Mouse (Mus musculus): ENCODE results near the gene Pias4. TPM values are rescaled to one million over a fixed set of nuclear protein-coding genes. Genes with fewer than 3 reads are reported as not detected.
"Not testable (repeated sequence)": the region's sequence is repeated elsewhere in the genome, so short reads cannot be mapped to it uniquely, and the experiment has no call there.

Pias4 gene
- polyA plus RNA-seq, 1 experiment from 2014 or later, result 72.2 TPM

DNA sequence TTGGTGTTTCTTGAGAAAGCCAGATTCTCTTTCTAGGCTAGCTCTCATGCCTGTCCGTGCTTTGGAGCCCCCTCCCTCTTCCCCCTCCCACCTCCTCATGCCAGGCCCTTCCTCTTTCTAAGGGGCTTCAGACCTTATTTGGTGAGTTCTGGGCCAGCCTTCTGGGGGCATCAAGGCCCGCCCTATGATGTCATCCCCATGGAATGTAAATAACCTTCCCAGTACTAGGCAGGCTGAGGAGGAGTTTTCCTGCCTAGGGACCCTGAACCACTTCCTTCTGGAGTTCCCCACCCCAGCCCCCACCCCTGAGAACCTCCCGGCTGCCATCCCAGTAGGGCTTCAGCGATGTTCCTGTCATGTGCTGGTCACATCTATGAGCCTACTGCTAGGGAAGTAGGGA is 17.0 kb upstream of the Pias4 start:
- no peak for DNase-seq (ENCODE audit: low spot score)
- H3K9me3 ChIP-seq, result no peaks in the 10 kb centered on the region

DNA sequence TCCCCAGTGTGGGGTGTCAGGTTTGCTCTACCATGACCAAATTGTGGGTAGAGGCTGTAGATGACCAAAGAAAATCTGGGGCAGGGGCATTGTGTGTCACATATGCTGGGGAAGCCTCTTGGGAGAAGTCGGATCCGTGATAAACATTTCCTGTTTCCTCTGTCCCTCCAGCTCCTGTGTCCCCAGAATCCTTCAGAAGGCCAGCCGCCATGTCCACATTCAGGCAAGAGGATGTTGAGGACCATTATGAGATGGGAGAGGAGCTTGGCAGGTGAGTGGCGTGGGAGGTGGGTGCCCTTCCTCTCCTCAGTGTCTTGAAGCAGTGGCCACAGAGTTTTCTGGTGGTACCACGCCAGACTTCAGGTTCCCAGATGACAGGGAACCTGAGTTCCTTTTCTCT is 16.1 kb upstream of the Pias4 start, which contains the start of gene 4930442H23Rik:
Gene 4930442H23Rik (minus strand): TSS at position 45 of the 400 bp plus-strand sequence.
- Histone ChIP-seq H3K36me3 (peaks cover 85% of the 10 kb centered on the region), H3K27ac (peak within 1 kb of the TSS; percentile 91), H3K4me3 (peak within 1 kb of the TSS; percentile 84), H3K4me1 (replicated peaks) (peaks cover 40% of the 10 kb centered on the region), H3K9me3 (no peaks in the 10 kb centered on the region), H3K27me3 (ENCODE audit: insufficient read depth, poor library complexity, severe bottlenecking) (no peaks in the 10 kb centered on the region)
- DNase-seq (ENCODE audit: low spot score), result no peak
- 90% methylated on average over 5 of the region's 5 CpGs for WGBS

More for the DNA sequence above, 17.0 kb upstream of the Pias4 start:
- 66% methylated on average over 4 of the region's 4 CpGs for WGBS
- Histone ChIP-seq H3K27ac (0 out of 2 replicates have a peak overlapping the region, but pooled peaks have one; percentile 29), H3K36me3 (peaks cover 82% of the 10 kb centered on the region), H3K27me3 (ENCODE audit: insufficient read depth, poor library complexity, severe bottlenecking) (no peaks in the 10 kb centered on the region), H3K4me1 (replicated peaks) (peaks cover 32% of the 10 kb centered on the region), H3K4me3 (peak overlapping the region; percentile 11; the same call in 1 of the 2 replicates)

DNA sequence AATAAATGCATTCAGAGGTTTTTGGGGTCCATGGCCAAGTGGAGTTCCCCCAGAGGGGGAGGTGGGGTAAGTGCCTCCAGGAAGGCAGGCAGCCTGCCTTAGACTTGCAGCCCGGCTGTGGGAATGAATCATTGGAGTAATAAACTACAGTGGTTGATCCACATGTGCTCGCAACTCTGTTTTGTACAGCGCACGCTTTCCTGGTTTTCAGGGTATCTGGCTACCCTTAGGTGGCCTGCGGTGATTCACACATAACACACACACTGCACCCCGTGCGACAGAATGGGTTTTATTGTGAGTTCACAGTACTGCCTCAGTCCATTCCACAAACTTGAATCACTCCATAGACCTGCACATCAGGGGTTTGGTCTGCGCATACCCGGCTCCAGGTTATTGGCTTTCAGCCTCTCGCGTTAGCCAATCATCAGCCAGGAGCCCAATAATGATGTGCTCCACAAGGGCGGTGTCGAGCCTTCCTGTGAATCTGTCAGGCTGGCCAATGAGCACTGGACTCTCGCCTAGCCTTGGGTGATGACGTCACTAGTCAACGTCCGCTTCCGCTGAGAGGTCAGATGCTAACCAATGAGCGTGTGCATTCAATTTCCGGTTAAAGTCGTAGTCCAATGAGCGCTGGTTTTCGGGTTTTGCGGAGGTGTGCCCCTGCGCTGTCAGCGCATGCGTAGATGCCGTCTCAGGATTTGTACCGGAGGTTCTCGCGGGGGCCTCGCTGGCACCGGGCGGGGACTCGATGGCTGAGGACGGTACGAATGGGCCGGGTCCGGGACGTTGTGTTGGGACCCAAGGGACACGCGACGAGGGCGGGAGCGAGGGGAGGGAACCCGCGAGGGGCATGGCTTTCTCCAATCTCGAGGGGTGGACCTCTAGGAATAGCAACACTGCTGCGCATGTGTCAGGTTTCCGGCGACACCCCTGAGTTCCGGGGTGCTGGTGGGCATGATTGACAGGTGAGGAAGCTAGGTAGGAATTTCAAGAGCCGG is 14.9 kb upstream of the Pias4 start, which contains the start of gene Dapk3:
Gene Dapk3 (plus strand): TSS at position 670 of the 998 bp plus-strand sequence.
- peak within 1 kb of the TSS; percentile 84 for H3K4me3 ChIP-seq

DNA sequence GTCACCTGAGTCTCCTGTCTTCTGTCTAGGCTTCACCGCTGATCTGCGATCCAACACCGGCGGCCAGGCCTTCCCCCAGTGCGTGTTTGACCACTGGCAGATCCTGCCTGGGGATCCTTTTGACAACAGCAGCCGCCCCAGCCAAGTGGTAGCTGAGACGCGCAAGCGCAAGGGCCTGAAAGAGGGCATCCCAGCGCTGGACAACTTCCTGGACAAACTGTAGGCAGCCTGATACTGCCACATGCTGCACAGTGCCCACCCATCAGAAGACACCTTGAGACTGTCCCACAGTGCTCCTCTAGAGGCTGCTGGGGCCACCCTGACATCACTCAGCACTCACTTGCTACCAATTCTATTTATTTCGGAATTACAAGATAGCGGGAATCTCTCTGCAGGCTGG is 14.1 kb upstream of the Pias4 start:
- not testable (repeated sequence) for H3K9me3 ChIP-seq; DNase-seq (ENCODE audit: low spot score); H3K27me3 ChIP-seq (ENCODE audit: insufficient read depth, poor library complexity, severe bottlenecking); H3K27ac ChIP-seq
- Histone ChIP-seq H3K4me3 (peak overlapping the region; percentile 84), H3K4me1 (replicated peaks) (peaks cover 56% of the 10 kb centered on the region), H3K36me3 (peaks cover 84% of the 10 kb centered on the region)
- WGBS, result 82% methylated on average over 12 of the region's 12 CpGs

More for the DNA sequence above, 14.9 kb upstream of the Pias4 start, which contains the start of gene Dapk3:
- Histone ChIP-seq H3K9me3 (no peaks in the 10 kb centered on the region), H3K27ac (peak within 1 kb of the TSS; percentile 91), H3K4me1 (replicated peaks) (peaks cover 52% of the 10 kb centered on the region), H3K36me3 (peaks cover 85% of the 10 kb centered on the region), H3K27me3 (ENCODE audit: insufficient read depth, poor library complexity, severe bottlenecking) (no peaks in the 10 kb centered on the region)
- peak; percentile 99 for DNase-seq (ENCODE audit: low spot score)
- 5% methylated on average over 53 of the region's 53 CpGs for WGBS

DNA sequence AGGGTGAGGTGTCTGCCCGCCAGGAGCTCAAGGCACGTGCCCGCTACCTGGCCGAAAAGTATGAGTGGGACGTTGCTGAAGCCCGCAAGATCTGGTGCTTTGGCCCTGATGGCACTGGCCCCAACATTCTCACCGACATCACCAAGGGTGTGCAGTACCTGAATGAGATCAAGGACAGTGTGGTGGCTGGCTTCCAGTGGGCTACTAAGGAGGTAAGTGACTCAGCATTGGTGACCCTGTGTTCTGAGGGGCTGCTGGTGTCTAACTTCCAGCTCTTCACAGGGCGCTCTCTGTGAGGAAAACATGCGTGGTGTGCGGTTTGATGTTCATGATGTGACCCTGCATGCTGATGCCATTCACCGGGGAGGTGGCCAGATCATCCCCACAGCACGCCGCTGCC is 13.2 kb upstream of the Pias4 start:
- 94% methylated on average over 13 of the region's 13 CpGs for WGBS
- Histone ChIP-seq H3K36me3 (peaks cover 77% of the 10 kb centered on the region), H3K27me3 (ENCODE audit: insufficient read depth, poor library complexity, severe bottlenecking) (no peaks in the 10 kb centered on the region), H3K9me3 (no peaks in the 10 kb centered on the region), H3K27ac (no peak overlapping the region), H3K4me3 (0 out of 2 replicates have a peak overlapping the region, but pooled peaks have one; percentile 12), H3K4me1 (replicated peaks) (peaks cover 58% of the 10 kb centered on the region)
- DNase-seq (ENCODE audit: low spot score), result no peak

DNA sequence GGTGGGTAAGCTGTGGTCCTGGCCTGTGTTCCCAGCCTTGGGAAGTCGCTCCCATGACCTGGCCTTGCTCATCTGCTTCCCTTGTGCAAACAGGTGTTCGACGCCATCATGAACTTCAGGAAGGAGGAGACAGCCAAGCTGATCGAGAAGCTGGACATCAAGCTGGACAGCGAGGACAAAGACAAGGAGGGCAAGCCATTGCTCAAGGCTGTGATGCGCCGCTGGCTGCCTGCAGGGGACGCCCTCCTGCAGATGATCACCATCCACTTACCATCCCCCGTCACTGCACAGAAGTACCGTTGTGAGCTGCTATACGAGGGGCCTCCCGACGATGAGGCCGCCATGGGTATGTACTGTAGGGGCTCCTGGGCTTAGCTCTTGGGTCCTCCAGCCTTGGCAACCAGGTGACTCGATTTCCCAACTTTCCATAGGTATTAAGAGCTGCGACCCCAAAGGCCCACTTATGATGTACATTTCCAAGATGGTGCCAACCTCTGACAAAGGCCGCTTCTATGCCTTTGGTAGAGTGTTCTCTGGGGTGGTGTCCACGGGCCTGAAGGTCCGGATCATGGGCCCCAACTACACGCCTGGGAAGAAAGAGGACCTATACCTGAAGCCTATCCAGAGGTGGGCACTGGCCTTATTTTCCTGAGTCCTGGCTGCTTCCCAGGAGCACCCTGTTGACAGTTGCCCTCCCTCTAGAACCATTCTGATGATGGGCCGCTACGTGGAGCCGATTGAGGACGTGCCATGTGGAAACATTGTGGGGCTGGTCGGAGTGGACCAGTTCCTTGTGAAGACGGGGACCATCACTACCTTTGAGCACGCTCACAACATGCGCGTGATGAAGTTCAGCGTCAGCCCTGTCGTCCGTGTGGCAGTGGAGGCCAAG is 12.0 kb upstream of the Pias4 start:
- WGBS, result 93% methylated on average over 32 of the region's 32 CpGs
- no peaks in the 10 kb centered on the region for H3K27me3 ChIP-seq (ENCODE audit: insufficient read depth, poor library complexity, severe bottlenecking)
- peaks cover 65% of the 10 kb centered on the region for H3K4me1 ChIP-seq (replicated peaks)
- no peak overlapping the region for H3K27ac ChIP-seq
- H3K4me3 ChIP-seq, result peak overlapping the region; percentile 12; the same call in 1 of the 2 replicates
- peaks cover 65% of the 10 kb centered on the region for H3K36me3 ChIP-seq
- no peak for DNase-seq (ENCODE audit: low spot score)
- H3K9me3 ChIP-seq, result no peaks in the 10 kb centered on the region

DNA sequence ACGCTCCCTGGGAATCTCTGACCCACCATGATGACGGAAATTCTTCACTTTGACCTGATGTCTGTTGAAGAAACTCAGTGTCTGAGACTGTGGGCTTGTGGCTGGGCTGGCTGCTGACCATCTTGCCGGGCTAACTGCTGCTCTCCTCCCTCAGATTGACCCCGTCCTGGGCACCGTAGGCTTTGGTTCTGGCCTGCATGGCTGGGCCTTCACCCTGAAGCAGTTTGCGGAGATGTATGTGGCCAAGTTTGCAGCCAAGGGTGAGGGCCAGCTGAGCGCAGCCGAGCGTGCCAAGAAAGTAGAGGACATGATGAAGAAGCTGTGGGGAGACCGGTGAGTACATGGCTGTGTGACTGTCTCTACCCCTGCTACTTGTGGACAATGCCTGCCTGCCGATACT is 11.2 kb upstream of the Pias4 start:
- 96% methylated on average over 11 of the region's 11 CpGs for WGBS
- Histone ChIP-seq H3K27ac (no peak overlapping the region), H3K27me3 (ENCODE audit: insufficient read depth, poor library complexity, severe bottlenecking) (no peaks in the 10 kb centered on the region), H3K4me3 (peak overlapping the region; percentile 100), H3K9me3 (no peaks in the 10 kb centered on the region), H3K4me1 (replicated peaks) (peaks cover 65% of the 10 kb centered on the region), H3K36me3 (peaks cover 58% of the 10 kb centered on the region)
- DNase-seq (ENCODE audit: low spot score), result no peak

DNA sequence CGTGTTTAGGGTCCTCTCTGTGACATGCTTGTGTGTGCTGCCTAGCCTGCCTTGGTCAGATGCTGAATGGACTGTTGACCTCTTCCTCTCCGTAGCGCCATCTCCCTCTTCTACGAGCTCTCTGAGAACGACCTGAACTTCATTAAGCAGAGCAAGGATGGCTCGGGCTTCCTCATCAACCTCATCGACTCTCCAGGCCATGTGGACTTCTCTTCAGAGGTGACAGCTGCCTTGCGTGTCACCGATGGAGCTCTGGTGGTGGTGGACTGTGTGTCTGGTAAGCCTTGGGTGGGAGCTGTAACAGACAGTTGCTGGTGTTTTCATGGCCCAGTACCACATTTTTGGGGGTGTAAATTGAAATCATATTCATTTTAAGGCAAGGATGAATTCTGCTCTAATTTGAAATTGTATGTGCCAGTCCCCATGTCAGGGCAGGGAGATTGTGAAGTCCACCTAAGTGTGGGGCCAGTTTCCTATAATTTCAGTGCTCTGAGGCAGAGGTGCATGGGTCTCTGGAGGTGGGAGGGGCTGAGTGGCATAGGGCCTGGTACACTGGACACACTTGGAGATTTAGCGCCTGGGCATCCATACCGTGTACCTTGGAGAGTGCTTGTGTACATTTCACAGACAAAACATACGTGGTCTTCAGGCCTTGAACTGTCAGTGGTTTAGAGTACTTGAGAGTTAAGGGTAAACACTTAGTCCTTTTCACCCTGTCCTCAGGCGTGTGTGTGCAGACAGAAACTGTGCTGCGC is 10.4 kb upstream of the Pias4 start:
- 78% methylated on average over 14 of the region's 14 CpGs for WGBS
- Histone ChIP-seq H3K36me3 (peaks cover 56% of the 10 kb centered on the region), H3K4me3 (peak overlapping the region; percentile 100), H3K4me1 (replicated peaks) (peaks cover 67% of the 10 kb centered on the region), H3K9me3 (no peaks in the 10 kb centered on the region), H3K27me3 (ENCODE audit: insufficient read depth, poor library complexity, severe bottlenecking) (no peaks in the 10 kb centered on the region), H3K27ac (peak overlapping the region; percentile 98)
- no peak for DNase-seq (ENCODE audit: low spot score)

DNA sequence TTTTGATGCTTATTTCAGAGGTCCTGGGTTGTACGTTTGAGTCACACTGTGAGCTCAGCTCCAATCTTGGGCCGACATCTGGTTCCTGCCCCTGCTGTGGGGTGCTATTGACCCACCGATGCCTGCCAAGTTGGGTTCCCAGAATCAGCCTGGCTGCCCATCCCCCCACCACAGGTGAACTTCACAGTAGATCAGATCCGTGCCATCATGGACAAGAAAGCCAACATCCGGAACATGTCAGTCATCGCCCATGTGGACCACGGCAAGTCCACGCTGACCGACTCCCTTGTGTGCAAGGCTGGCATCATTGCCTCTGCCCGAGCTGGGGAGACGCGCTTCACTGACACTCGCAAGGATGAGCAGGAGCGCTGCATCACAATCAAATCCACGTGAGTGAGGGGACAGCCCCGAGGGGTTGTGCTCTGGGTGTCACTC is 9.8 kb upstream of the Pias4 start:
- WGBS, result 20% methylated on average over 16 of the region's 16 CpGs
- Histone ChIP-seq H3K27me3 (ENCODE audit: insufficient read depth, poor library complexity, severe bottlenecking) (no peaks in the 10 kb centered on the region), H3K9me3 (no peaks in the 10 kb centered on the region), H3K4me1 (replicated peaks) (peaks cover 71% of the 10 kb centered on the region), H3K4me3 (peak overlapping the region; percentile 100), H3K36me3 (peaks cover 55% of the 10 kb centered on the region), H3K27ac (peak overlapping the region; percentile 98)
- DNase-seq (ENCODE audit: low spot score), result no peak

DNA sequence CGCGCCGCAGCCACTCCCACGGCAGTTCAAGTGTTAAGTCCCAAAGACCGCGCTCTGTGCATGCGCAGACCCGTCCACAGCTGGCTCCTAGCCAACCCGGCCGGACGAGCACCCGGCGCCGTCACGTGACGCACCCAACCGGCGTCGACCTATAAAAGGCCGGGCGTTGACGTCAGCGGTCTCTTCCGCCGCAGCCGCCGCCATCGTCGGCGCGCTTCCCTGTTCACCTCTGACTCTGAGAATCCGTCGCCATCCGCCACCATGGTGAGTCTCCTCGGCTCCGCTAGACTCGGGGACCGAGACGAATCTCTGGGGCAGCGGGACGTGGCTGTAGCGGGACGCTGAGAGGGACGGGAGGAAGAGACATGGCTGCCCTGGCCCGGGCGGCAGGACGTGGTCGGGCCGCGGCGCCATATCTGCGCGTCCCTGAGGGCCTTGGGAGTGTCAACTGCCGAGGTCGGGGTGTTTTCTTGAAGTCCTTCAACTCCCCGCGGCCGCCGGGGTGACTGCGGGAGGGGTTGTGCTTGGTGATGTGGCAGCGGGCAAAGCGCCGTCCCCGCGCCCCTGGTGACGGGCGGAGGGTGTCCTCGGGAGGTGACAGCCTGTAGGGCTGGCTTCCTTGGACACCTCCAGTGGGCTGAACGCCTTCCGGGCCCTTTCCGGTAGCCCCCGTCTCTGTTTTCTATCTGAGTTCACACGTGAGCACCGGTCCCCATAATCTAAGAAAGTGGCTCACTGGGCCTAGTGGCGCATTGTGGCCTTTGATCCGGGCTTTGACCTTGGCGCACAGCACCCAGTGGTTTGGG is 8.9 kb upstream of the Pias4 start, which contains the start of gene Eef2:
Gene Eef2 (plus strand): TSS at position 166 of the 806 bp plus-strand sequence.
- Histone ChIP-seq H3K9me3 (no peaks in the 10 kb centered on the region), H3K27me3 (ENCODE audit: insufficient read depth, poor library complexity, severe bottlenecking) (no peaks in the 10 kb centered on the region), H3K4me3 (peak within 1 kb of the TSS; percentile 100), H3K27ac (peak within 1 kb of the TSS; percentile 98), H3K4me1 (replicated peaks) (peaks cover 63% of the 10 kb centered on the region), H3K36me3 (peaks cover 46% of the 10 kb centered on the region)
- under 1% methylated on average over 77 of the region's 77 CpGs for WGBS
- DNase-seq (ENCODE audit: low spot score), result peak; percentile 98

DNA sequence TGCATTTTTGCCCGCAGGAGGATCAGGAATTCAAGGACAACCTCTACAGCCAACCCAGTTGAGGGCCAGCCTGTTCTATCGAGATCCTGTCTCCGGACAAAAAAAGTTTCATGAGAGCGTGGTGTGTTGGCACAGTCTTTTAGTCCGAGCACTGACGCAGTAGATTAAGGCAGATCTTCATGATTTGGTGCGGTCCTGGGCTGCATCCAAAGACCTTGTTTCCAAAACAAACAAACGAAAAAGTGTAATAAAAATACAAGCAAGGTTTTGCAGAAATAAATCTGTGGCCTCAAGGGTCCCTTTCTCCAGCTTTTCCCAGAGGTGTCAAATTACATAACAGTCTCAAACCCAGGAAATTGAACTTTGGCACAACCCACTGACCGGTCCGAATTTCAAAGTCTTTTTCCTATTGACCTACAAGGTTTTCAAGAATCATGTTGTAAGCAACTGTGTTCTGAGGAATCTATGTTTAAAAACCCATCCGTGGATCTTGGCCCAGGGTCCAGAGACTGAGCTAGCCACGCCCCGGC is 8.3 kb upstream of the Pias4 start:
- Histone ChIP-seq H3K27ac (peak overlapping the region; percentile 98), H3K4me3 (peak overlapping the region; percentile 100), H3K9me3 (no peaks in the 10 kb centered on the region), H3K27me3 (ENCODE audit: insufficient read depth, poor library complexity, severe bottlenecking) (no peaks in the 10 kb centered on the region), H3K4me1 (replicated peaks) (peaks cover 56% of the 10 kb centered on the region), H3K36me3 (peaks cover 40% of the 10 kb centered on the region)
- WGBS, result 11% methylated on average over 13 of the region's 13 CpGs
- no peak for DNase-seq (ENCODE audit: low spot score)

All from hindbrain, embryonic 10.5 days (tissue).